In genomic region chr15:27545203-27545602, GRCm38 (mm10) we compare ENCODE assay signal across 27 mouse cellular contexts.
A peak's percentile ranks its signal among the peaks of the same experiment; 100 is the strongest.
DNase-seq lines count a peak whose midpoint lies in the region; ATAC-seq and TF ChIP-seq lines count a peak whose summit lies in the region.
"Had no signal": no experiment of that assay in that cellular context is flagged by ENCODE, and none has a peak within 500 bp of the region (broad histone marks: within the 10 kb centered on the region; RNA-seq: fewer than 3 reads in every experiment).

No protein-coding gene starts in this region.

- peak overlapping the region; percentile 24; the same call in 1 of the 2 replicates for H3K27ac ChIP-seq in left cerebral cortex, adult 2 months
- peak overlapping the region; percentile 29; the same call in 1 of the 2 replicates for H3K27ac ChIP-seq in lung, embryonic 16.5 days (ENCODE audit: low read length)
- H3K27ac ChIP-seq in stomach, embryonic 14.5 days (ENCODE audit: low read length), result no peak overlapping the region
- H3K27ac ChIP-seq in stomach, postnatal 0 days (replicated peaks), result no peak overlapping the region
- H3K27ac ChIP-seq: embryonic facial prominence, embryonic 12.5 days; embryonic facial prominence, embryonic 15.5 days; gastrocnemius, adult 2 months; heart, embryonic 13.5 days; hindbrain, embryonic 14.5 days had no signal

- H3K4me1 ChIP-seq in lung, embryonic 16.5 days (replicated peaks; ENCODE audit: control insufficient read depth, insufficient read depth, low read length), result peaks cover 11% of the 10 kb centered on the region
- H3K4me1 ChIP-seq in stomach, embryonic 14.5 days (ENCODE audit: control insufficient read depth, insufficient read depth, low read length), result peaks cover 1% of the 10 kb centered on the region; the same call in 1 of the 2 replicates
- H3K4me1 ChIP-seq in stomach, postnatal 0 days (replicated peaks; ENCODE audit: control insufficient read depth, insufficient read depth), result 0 out of 2 replicates have a peak, but pooled peaks cover 2% of the 10 kb centered on the region
- H3K4me1 ChIP-seq: embryonic facial prominence, embryonic 12.5 days; embryonic facial prominence, embryonic 15.5 days had no signal

- H3K4me2 ChIP-seq in lung, embryonic 16.5 days (ENCODE audit: low read depth, low read length), result no peak overlapping the region
- H3K4me2 ChIP-seq in stomach, embryonic 14.5 days (replicated peaks; ENCODE audit: low read depth, low read length), result no peak overlapping the region
- no peak overlapping the region for H3K4me2 ChIP-seq in stomach, postnatal 0 days (replicated peaks; ENCODE audit: low read depth)
- H3K4me2 ChIP-seq: embryonic facial prominence, embryonic 12.5 days; embryonic facial prominence, embryonic 15.5 days; heart, embryonic 13.5 days; hindbrain, embryonic 14.5 days had no signal

- WGBS in lung, embryonic 16.5 days, result 66% methylated on average over 10 of the region's 10 CpGs
- WGBS in stomach, embryonic 14.5 days, result 81% methylated on average over 10 of the region's 10 CpGs
- 63% methylated on average over 10 of the region's 10 CpGs for WGBS in stomach, postnatal 0 days

- intact Hi-C loops in left cerebral cortex, adult 2 months (cut with DNase I), result no loop called here
- intact Hi-C loops in left cerebral cortex, postnatal 10 days (cut with DNase I), result no loop called here

- no peaks in the 10 kb centered on the region for H3K36me3 ChIP-seq in lung, embryonic 16.5 days (ENCODE audit: control insufficient read depth, insufficient read depth, low read length)
- no peaks in the 10 kb centered on the region for H3K36me3 ChIP-seq in stomach, embryonic 14.5 days (ENCODE audit: control insufficient read depth, insufficient read depth, low read length)
- no peaks in the 10 kb centered on the region for H3K36me3 ChIP-seq in stomach, postnatal 0 days (ENCODE audit: control insufficient read depth, insufficient read depth, low read length)
- H3K36me3 ChIP-seq: embryonic facial prominence, embryonic 12.5 days; embryonic facial prominence, embryonic 15.5 days; heart, embryonic 13.5 days had no signal

- H3K9ac ChIP-seq in lung, embryonic 16.5 days (ENCODE audit: low read length), result no peak overlapping the region
- no peak overlapping the region for H3K9ac ChIP-seq in stomach, embryonic 14.5 days (replicated peaks; ENCODE audit: low read depth, low read length)
- no peak overlapping the region for H3K9ac ChIP-seq in stomach, postnatal 0 days (ENCODE audit: low read length)
- H3K9ac ChIP-seq: embryonic facial prominence, embryonic 12.5 days; embryonic facial prominence, embryonic 15.5 days; forebrain, postnatal 0 days; heart, embryonic 13.5 days; hindbrain, embryonic 14.5 days had no signal

- no peak for TF ChIP-seq CTCF in left cerebral cortex, adult 2 months (IDR thresholded peaks at IDR 0.05)
- TF ChIP-seq CTCF in stomach, postnatal 0 days (IDR thresholded peaks at IDR 0.05; ENCODE audit: low read depth), result no peak

- ATAC-seq in lung, embryonic 16.5 days (ENCODE audit: low read depth), result peak; percentile 59; the same call in 1 of the 2 replicates
- peak; percentile 56; the same call in 1 of the 2 replicates for ATAC-seq in stomach, embryonic 14.5 days (ENCODE audit: insufficient number of reproducible peaks, insufficient read depth, low FRiP score, low read depth)
- peak; percentile 41; the same call in 1 of the 2 replicates for ATAC-seq in stomach, postnatal 0 days (ENCODE audit: low FRiP score, low TSS enrichment)
- ATAC-seq: forebrain, embryonic 14.5 days; forebrain, postnatal 0 days; Patski had no signal

- no peaks in the 10 kb centered on the region for H3K9me3 ChIP-seq in lung, embryonic 16.5 days (ENCODE audit: control insufficient read depth, low read length)
- no peaks in the 10 kb centered on the region for H3K9me3 ChIP-seq in stomach, embryonic 14.5 days (ENCODE audit: control insufficient read depth, low read depth, low read length)
- H3K9me3 ChIP-seq in stomach, postnatal 0 days (ENCODE audit: control insufficient read depth, low read length), result no peaks in the 10 kb centered on the region
- H3K9me3 ChIP-seq: embryonic facial prominence, embryonic 12.5 days; embryonic facial prominence, embryonic 15.5 days; G1E; heart, embryonic 13.5 days had no signal

- H3K4me3 ChIP-seq in left cerebral cortex, adult 2 months, result no peak overlapping the region
- no peak overlapping the region for H3K4me3 ChIP-seq in lung, embryonic 16.5 days (ENCODE audit: low read length)
- no peak overlapping the region for H3K4me3 ChIP-seq in stomach, embryonic 14.5 days (ENCODE audit: low read depth, low read length)
- no peak overlapping the region for H3K4me3 ChIP-seq in stomach, postnatal 0 days (ENCODE audit: low read depth, low read length)
- H3K4me3 ChIP-seq: embryonic facial prominence, embryonic 12.5 days; embryonic facial prominence, embryonic 15.5 days; gastrocnemius, adult 2 months; heart, embryonic 13.5 days had no signal

- TF ChIP-seq EP300 in stomach, postnatal 0 days (optimal IDR thresholded peaks at IDR 0.05), result no peak

- no peaks in the 10 kb centered on the region for H3K27me3 ChIP-seq in lung, embryonic 16.5 days (ENCODE audit: control insufficient read depth, insufficient read depth, low read depth, low read length)
- no peaks in the 10 kb centered on the region for H3K27me3 ChIP-seq in stomach, embryonic 14.5 days (ENCODE audit: control insufficient read depth, insufficient read depth, low read length)
- no peaks in the 10 kb centered on the region for H3K27me3 ChIP-seq in stomach, postnatal 0 days (ENCODE audit: control insufficient read depth, insufficient read depth, low read length)
- H3K27me3 ChIP-seq: CH12.LX; embryonic facial prominence, embryonic 15.5 days; heart, embryonic 13.5 days; Patski had no signal

- DNase-seq in left cerebral cortex, adult 2 months (ENCODE audit: extremely low spot score in 1 of 2, low spot score in 2 of 2), result no peak
- DNase-seq in left cerebral cortex, postnatal 10 days (ENCODE audit: extremely low spot score in 1 of 2, low spot score in 2 of 2), result no peak
- DNase-seq in lung, postnatal 14 days, result no peak
- DNase-seq in stomach, postnatal 0 days (ENCODE audit: low spot score), result no peak
- DNase-seq in adrenal gland, adult 8-10 months, result no peak
- DNase-seq: adrenal gland, postnatal 14 days; B cell, adult 2 months; cerebellum, adult 11 months; cerebellum, adult 2 months; cerebellum, adult 9-11 months; cerebellum, postnatal 25 days; forebrain, postnatal 0 days; gastrocnemius, adult 2 months; gastrocnemius, postnatal 14 days; heart, adult 18-20 months; heart, postnatal 14 days; heart, postnatal 4 days had no signal

Comparison
In these comparisons a context has a peak if more than half of its experiments do, and no peak if none do; other contexts are left out.
1. H3K27ac ChIP-seq: peak in left cerebral cortex, adult 2 months (single experiment) and lung, embryonic 16.5 days (single experiment); none in stomach, embryonic 14.5 days (single experiment) and stomach, postnatal 0 days (single experiment).
2. Peak in every context shown above with its lines, with median percentiles within 50 percentile points of each other: ATAC-seq.